Mouse (Mus musculus): Measurements from ENCODE around the gene Gm11639.
"Not testable (repeated sequence)": the region's sequence is repeated elsewhere in the genome, so short reads cannot be mapped to it uniquely, and the experiment has no call there.

Gm11639 gene

DNA sequence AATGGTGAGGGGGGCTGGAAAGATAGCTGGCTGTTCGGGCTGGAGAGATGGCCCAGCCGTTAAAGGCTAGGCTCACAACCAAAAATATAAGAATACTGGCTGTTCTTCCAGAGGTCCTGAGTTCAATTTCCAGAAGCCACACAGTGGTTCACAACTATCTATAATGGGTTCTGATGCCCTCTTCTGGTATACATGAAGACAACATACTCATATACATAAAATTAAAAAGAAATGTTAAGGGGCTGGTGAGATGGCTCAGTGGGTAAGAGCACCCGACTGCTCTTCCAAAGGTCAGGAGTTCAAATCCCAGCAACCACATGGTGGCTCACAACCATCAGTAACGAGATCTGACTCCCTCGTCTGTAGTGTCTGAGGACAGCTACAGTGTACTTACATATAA, 436.3 kb downstream of the Gm11639 start:
- DNase-seq = not testable (repeated sequence)

GRCm38 (mm10) chr11:105123986-105124385, 438.5 kb downstream of the Gm11639 start:
- peak; percentile 8 to 16 for DNase-seq

GRCm38 (mm10) chr11:105125735-105126519, 440.4 kb downstream of the Gm11639 start, which contains the start of gene Mettl2:
Gene Mettl2 (plus strand): TSS chr11:105126425.
- DNase-seq = peak; percentile 86 to 88

DNA sequence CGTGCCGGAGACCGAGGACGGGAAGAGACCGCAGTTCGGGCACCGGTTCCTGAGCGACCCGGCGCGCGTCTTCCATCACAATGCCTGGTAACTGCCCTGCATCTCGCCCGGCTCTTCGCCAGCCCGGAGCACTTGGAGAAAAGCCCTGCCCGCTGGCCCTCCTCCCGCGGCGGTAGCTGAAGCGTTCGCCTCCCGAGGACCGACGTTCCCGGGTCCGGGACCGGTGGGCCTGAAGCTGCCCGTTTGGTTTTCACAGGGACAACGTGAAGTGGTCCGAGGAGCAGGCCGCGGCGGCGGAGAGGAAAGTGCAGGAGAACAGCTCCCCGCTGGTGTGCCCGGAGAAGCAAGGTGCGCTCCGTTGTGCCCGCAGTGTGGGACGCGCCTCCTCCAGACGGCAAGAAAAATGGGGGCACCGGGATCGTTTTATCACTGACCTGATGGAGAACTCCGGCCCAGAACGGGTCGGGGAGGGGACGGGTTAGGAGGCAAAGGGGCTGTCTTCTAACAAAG, 441.1 kb downstream of the Gm11639 start:
- no peak for DNase-seq

GRCm38 (mm10) chr11:105135692-105136091, 450.2 kb downstream of the Gm11639 start:
- no peak for DNase-seq

DNA sequence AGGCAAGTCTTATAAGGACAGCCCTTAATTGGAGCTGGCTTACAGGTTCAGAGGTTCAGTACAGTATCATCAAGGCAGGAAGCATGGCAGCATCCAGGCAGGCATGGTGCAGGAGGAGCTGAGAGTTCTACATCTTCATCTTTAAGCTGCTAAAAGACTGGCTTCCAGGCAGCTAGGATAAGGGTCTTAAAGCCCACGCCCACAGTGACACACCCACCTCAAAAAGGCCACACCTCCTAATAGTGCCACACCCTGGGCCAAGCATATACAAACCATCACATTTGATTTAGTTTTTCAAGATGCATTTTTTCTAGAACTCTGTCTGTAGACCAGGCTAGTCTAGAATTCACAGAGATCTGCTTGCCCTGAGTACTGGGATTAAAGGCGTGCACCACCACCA, 451.7 kb downstream of the Gm11639 start:
- not testable (repeated sequence) for DNase-seq

DNA sequence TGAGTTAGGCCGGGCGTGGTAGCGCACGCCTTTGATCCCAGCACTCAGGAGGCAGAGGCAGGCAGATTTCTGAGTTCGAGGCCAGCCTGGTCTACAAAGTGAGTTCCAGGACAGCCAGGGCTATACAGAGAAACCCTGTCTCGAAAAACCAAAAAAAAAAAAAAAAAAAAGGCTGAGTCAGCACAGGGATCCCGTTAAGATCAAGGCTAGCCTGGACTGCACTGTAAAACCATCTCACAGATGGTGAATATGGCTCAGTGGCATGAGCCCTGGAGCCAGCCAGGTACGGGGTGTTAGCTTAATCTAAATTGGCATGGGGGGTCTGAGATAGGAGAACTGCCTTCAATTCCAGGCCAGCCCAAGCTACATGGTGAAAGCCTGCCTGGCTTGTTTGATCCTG, 455.0 kb downstream of the Gm11639 start:
- not testable (repeated sequence) for DNase-seq

- no peak for DNase-seq
These were observed 455.6 kb downstream of the Gm11639 start for GRCm38 (mm10) chr11:105141115-105141514.

DNA sequence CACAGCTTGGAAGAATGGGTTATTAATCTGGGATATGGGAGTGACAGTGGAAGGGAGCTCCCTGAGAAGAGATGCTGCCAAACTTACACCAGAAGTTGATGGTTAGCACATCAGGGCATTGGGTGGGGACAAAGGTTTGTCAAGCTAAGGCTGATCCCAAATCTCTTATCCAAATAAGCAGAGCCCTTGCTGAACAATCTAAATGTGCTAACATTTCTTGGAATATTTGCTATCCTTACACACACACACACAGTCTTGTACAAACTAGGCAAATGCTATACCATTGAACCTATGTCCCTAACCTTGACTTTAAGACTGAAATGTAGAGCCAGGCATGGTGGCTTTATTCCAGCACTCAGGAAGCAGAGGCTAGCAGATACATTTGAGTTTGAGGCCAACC, 458.1 kb downstream of the Gm11639 start:
- DNase-seq = no peak

GRCm38 (mm10) chr11:105144084-105144483, 458.6 kb downstream of the Gm11639 start:
- no peak for DNase-seq

DNA sequence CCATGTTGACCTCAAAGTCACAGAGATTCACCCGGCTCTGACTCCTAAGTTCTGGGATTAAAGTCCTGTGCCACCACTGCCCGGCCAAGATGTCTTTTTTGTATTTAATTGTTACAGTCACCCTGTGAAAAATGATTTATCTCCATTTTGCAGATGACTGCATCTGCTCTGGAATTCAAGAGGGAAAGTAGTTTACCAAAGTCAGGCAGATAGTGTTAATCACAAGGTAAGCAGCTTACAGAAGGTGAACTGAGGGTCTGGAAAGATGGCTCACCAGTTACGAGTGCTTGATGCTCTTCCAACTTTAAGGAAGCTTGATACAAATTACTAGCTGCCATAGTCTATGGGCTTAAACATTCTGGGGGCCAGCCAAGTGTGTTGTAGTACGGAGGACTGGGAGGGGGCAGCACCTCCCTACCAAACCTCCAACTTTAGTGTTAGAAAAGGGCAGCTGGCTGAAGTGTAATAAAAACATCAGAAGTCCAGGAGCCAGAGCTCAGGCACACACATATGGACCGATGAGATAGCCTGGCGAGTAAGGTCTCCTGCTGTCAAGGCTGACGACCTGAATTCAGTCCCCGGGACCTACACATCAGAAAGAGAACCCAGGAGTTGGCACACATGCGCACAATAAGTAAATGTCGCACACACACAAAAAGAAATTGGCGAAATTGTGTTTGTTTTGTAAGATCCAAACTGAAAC, 459.2 kb downstream of the Gm11639 start:
- no peak for DNase-seq

DNA sequence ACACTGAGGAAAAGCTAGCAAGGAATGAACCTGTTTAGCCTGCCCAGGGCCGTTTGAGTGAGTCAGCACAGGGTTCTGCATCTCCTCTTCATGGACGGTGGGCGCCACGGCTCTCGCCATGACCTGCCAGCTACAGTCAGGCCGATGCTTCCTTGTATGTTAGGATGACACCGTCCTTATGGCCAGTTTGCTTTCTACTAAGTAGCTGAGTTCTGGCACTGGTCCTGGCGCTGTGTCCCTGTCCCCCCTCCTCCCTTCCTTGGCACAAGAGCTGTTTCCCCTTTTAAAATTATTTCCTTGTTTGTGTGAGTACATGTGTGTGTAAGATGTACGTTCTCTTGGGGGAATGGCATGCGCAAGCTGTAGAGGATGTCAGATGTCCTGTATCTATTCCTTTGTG, 459.7 kb downstream of the Gm11639 start:
- no peak for DNase-seq

- no peak for DNase-seq
These were observed 461.1 kb downstream of the Gm11639 start, which contains the start of gene Gm10842 for GRCm38 (mm10) chr11:105146593-105146992. Gene Gm10842 (plus strand): TSS chr11:105146893.

DNA sequence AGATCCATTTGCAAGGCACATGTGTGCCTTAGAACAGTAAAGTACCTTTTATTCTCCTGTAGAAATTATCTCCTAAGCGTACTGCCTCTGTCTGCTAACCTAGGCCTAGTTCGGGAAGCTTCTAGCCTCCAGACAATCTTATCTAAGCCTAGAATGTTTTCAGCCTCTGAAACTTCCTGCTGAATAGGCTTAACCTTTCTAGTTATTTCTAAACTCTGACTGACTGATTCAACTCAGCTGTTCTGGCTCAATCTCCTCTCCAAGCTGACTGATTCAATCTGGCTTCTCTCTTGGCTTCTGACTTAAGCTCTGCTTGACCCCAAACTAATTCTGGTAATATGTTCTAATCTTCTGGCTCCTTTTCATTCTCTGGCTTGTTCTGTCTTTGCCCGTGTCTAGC, 463.8 kb downstream of the Gm11639 start:
- no peak for DNase-seq

- DNase-seq = no peak
These were observed 464.3 kb downstream of the Gm11639 start for GRCm38 (mm10) chr11:105149766-105150165.

- no peak for DNase-seq
These were observed 465.2 kb downstream of the Gm11639 start for GRCm38 (mm10) chr11:105150691-105151090.

GRCm38 (mm10) chr11:105151226-105152016, 465.9 kb downstream of the Gm11639 start:
- no peak for DNase-seq

DNA sequence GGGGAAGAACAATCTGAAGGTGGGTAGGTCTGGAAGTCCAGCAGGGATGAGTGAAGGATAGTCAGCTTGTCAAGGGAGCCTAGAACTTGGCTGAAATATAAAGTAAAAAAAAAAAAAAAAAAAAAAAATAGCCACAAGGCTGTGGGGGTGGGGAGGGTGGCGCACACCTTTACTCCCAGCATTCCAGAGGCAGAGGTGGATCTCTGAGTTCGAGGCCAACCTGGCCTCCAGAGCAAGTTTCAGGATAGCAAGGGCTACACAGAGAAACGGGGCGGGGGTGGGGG, 466.5 kb downstream of the Gm11639 start:
- no peak for DNase-seq

GRCm38 (mm10) chr11:105152357-105152899, 466.9 kb downstream of the Gm11639 start:
- DNase-seq = no peak

GRCm38 (mm10) chr11:105153068-105153833, 467.7 kb downstream of the Gm11639 start:
- DNase-seq = no peak

- no peak for DNase-seq
These were observed 470.4 kb downstream of the Gm11639 start for GRCm38 (mm10) chr11:105155915-105156314.

GRCm38 (mm10) chr11:105156748-105157267, 471.3 kb downstream of the Gm11639 start:
- DNase-seq = no peak
